Mouse (Mus musculus): ENCODE measurements around the gene Stk17b.
"Not testable (repeated sequence)": the region's sequence is repeated elsewhere in the genome, so short reads cannot be mapped to it uniquely, and the experiment has no call there.

Stk17b gene

GRCm38 (mm10) chr1:53720601-53721351 lies 64.2 kb downstream of the Stk17b start:
- no peak for DNase-seq

GRCm38 (mm10) chr1:53715966-53716515 lies 69.0 kb downstream of the Stk17b start:
- DNase-seq, result no peak

- no peak for DNase-seq
Measured at GRCm38 (mm10) chr1:53715446-53715845, 69.6 kb downstream of the Stk17b start.

- DNase-seq, result not testable (repeated sequence)
Measured at GRCm38 (mm10) chr1:53713383-53713782, 71.6 kb downstream of the Stk17b start.

- DNase-seq, result no peak
Measured at GRCm38 (mm10) chr1:53711069-53711468, 74.0 kb downstream of the Stk17b start.

- not testable (repeated sequence) for DNase-seq
Measured at GRCm38 (mm10) chr1:53709602-53710001, 75.4 kb downstream of the Stk17b start.

DNA sequence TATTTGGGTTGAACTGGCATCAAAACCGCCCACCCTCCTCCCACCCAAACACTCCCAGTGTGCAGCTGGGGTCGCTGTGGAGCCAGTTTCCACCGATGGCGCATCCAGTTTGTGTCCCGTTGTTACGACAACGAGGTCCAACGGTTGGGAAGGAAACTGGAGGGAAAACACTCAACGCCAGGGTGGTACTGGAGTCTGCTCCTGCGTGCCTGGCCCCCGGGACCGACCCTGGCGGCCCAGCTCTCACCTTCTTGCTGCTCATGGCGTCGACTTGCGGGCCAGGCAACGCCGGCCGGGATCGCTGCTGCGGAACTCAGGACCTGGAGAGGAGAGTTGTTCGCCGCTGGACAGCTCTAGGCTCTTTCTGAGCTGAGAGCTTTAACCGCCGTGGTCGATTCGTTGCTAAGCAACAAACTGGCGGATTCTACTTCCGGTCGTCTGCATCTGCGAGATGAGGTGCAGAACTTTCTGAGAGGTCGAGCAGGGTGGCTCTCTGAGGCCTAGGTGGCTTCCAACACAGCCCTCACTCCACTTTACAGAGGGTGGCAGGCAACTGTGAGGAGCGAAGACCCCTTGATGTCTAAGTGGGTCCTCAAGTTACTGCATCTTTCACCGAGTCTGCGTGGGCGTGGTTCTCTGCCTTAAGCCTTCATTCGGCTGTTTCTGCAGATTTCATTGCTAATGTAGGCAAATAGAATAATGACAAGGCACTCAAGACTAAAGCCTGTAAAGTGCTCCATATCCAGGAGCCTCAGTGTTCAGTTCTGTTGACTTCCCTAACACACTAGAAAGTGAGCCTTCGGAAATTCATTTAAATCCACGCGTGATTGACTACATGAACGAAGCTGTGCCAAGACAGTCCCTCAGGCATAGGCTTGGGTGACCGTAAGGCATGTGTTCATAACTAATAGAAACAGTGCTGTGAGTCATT lies 78.3 kb downstream of the Stk17b start, which contains the start of gene Dnah7a:
Gene Dnah7a (minus strand): TSS at position 354 of the 931 bp plus-strand sequence.
- peak; percentile 38 to 54 for DNase-seq

Measured in thymus, postnatal 36 days (tissue).